In genomic region chr7:79869072-79869719, GRCm38 (mm10) we compare ENCODE assay signal across 19 mouse cellular contexts. TPM values are rescaled to one million over a fixed set of nuclear protein-coding genes. Genes with fewer than 3 reads are reported as not detected.
DNase-seq lines count a peak whose midpoint lies in the region; ATAC-seq and TF ChIP-seq lines count a peak whose summit lies in the region.
"Had no signal": no experiment of that assay in that cellular context is flagged by ENCODE, and none has a peak within 500 bp of the region (broad histone marks: within the 10 kb centered on the region; RNA-seq: fewer than 3 reads in every experiment).

No protein-coding gene starts in this region.

- DNase-seq in forebrain, embryonic 11.5 days (ENCODE audit: low spot score) = peak; percentile 31
- DNase-seq in limb, embryonic 14.5 days (ENCODE audit: low spot score) = no peak
- DNase-seq in heart, adult 2 months = no peak
- DNase-seq in thymus, adult 18-20 months = no peak
- DNase-seq in adrenal gland, adult (ENCODE audit: inconsistent age in 2 of 2, low spot score in 1 of 2) = no peak
- DNase-seq: forebrain, postnatal 0 days; heart, postnatal 4 days had no signal

- no peak overlapping the region for H3K9ac ChIP-seq in forebrain, embryonic 11.5 days (ENCODE audit: low read length)
- H3K9ac ChIP-seq in forebrain, embryonic 13.5 days = no peak overlapping the region
- no peak overlapping the region for H3K9ac ChIP-seq in limb, embryonic 14.5 days (ENCODE audit: low read depth, low read length, severe bottlenecking)
- no peak overlapping the region for H3K9ac ChIP-seq in heart, adult 2 months (ENCODE audit: low read depth, low read length)
- H3K9ac ChIP-seq: embryonic facial prominence, embryonic 15.5 days; forebrain, postnatal 0 days; liver, embryonic 14.5 days had no signal

- H3K27me3 ChIP-seq in forebrain, embryonic 11.5 days (ENCODE audit: control insufficient read depth, insufficient read depth, low read length) = no peaks in the 10 kb centered on the region
- H3K27me3 ChIP-seq in forebrain, embryonic 13.5 days = no peaks in the 10 kb centered on the region
- H3K27me3 ChIP-seq in E14TG2a.4 (ENCODE audit: insufficient read depth, low read length) = no peaks in the 10 kb centered on the region
- no peaks in the 10 kb centered on the region for H3K27me3 ChIP-seq in limb, embryonic 14.5 days (ENCODE audit: control insufficient read depth, insufficient read depth, low read length)
- H3K27me3 ChIP-seq in heart, adult 2 months (ENCODE audit: control insufficient read depth, insufficient read depth, low read length) = no peaks in the 10 kb centered on the region
- H3K27me3 ChIP-seq: embryonic facial prominence, embryonic 15.5 days had no signal

- no peak for TF ChIP-seq EP300 in heart, adult 2 months (IDR thresholded peaks at IDR 0.05; ENCODE audit: insufficient read depth, low read depth, low read length)

- TF ChIP-seq CTCF in E14TG2a.4 (conservative IDR thresholded peaks at IDR 0.05; ENCODE audit: low read length) = no peak
- TF ChIP-seq CTCF in bone marrow macrophage, adult 2 months (IDR thresholded peaks at IDR 0.05; ENCODE audit: low read depth, low read length) = no peak
- no peak for TF ChIP-seq CTCF in heart, adult 2 months (IDR thresholded peaks at IDR 0.05)

- no peak for TF ChIP-seq POLR2A in bone marrow macrophage, adult 2 months (IDR thresholded peaks at IDR 0.05; ENCODE audit: borderline replicate concordance, low read depth, low read length)
- no peak for TF ChIP-seq POLR2A in limb, embryonic 14.5 days (IDR thresholded peaks at IDR 0.05; ENCODE audit: borderline replicate concordance, extremely low read depth, insufficient read depth, insufficient read length)
- TF ChIP-seq POLR2A in heart, adult 2 months (IDR thresholded peaks at IDR 0.05; ENCODE audit: insufficient read depth, low read depth, low read length) = no peak

- intact Hi-C loops in heart, adult 2 months (cut with DNase I) = no loop called here

- H3K27ac ChIP-seq in forebrain, embryonic 11.5 days (ENCODE audit: low read depth, low read length) = no peak overlapping the region
- no peak overlapping the region for H3K27ac ChIP-seq in forebrain, embryonic 13.5 days
- peak overlapping the region; percentile 58 for H3K27ac ChIP-seq in bone marrow macrophage, adult 2 months (ENCODE audit: insufficient read depth, low read depth, low read length)
- peak overlapping the region; percentile 21; the same call in 1 of the 2 replicates for H3K27ac ChIP-seq in limb, embryonic 14.5 days (replicated peaks; ENCODE audit: low read depth, low read length)
- H3K27ac ChIP-seq in heart, adult 2 months = no peak overlapping the region
- H3K27ac ChIP-seq: heart, embryonic 10.5 days; liver, embryonic 14.5 days had no signal

- H3K4me3 ChIP-seq in forebrain, embryonic 11.5 days (ENCODE audit: low read depth, low read length) = no peak overlapping the region
- H3K4me3 ChIP-seq in forebrain, embryonic 13.5 days = no peak overlapping the region
- peak overlapping the region; percentile 49; the same call in 1 of the 2 replicates for H3K4me3 ChIP-seq in E14TG2a.4 (replicated peaks; ENCODE audit: low read length)
- no peak overlapping the region for H3K4me3 ChIP-seq in bone marrow macrophage, adult 2 months (ENCODE audit: insufficient read depth, low read length)
- H3K4me3 ChIP-seq in limb, embryonic 14.5 days (replicated peaks; ENCODE audit: low read length) = no peak overlapping the region
- no peak overlapping the region for H3K4me3 ChIP-seq in heart, adult 2 months
- H3K4me3 ChIP-seq: embryonic facial prominence, embryonic 15.5 days; heart, embryonic 10.5 days; myocyte had no signal

- ATAC-seq in forebrain, embryonic 11.5 days (replicated peaks; ENCODE audit: low FRiP score) = no peak
- no peak for ATAC-seq in forebrain, embryonic 13.5 days
- no peak for ATAC-seq in limb, embryonic 14.5 days (ENCODE audit: low FRiP score, low read depth)
- ATAC-seq: activated CD4-positive, CD25-positive, alpha-beta regulatory T cell, adult 4 months; forebrain, postnatal 0 days; inflammation-experienced regulatory T-cells, adult 6 months had no signal

- H3K36me3 ChIP-seq in forebrain, embryonic 11.5 days (ENCODE audit: control insufficient read depth, insufficient read depth, low read length) = no peaks in the 10 kb centered on the region
- H3K36me3 ChIP-seq in forebrain, embryonic 13.5 days (ENCODE audit: poor library complexity, severe bottlenecking) = no peaks in the 10 kb centered on the region
- no peaks in the 10 kb centered on the region for H3K36me3 ChIP-seq in E14TG2a.4 (ENCODE audit: insufficient read depth, low read length)
- no peaks in the 10 kb centered on the region for H3K36me3 ChIP-seq in limb, embryonic 14.5 days (ENCODE audit: control insufficient read depth, insufficient read depth, low read length)
- H3K36me3 ChIP-seq in heart, adult 2 months (ENCODE audit: control insufficient read depth, insufficient read depth, low read length) = no peaks in the 10 kb centered on the region
- H3K36me3 ChIP-seq: embryonic facial prominence, embryonic 15.5 days; heart, embryonic 10.5 days had no signal

- H3K79me2 ChIP-seq in heart, adult 2 months (replicated peaks; ENCODE audit: control insufficient read depth, insufficient read depth, low read length) = no peaks in the 10 kb centered on the region

- WGBS in forebrain, embryonic 11.5 days = 49% methylated on average over 6 of the region's 6 CpGs
- WGBS in forebrain, embryonic 13.5 days = 59% methylated on average over 6 of the region's 6 CpGs
- WGBS in limb, embryonic 14.5 days = 34% methylated on average over 6 of the region's 6 CpGs
- 45% methylated on average over 6 of the region's 6 CpGs for WGBS in heart, adult 2 months

- H3K9me3 ChIP-seq in forebrain, embryonic 11.5 days (ENCODE audit: control insufficient read depth, low read length) = no peaks in the 10 kb centered on the region
- no peaks in the 10 kb centered on the region for H3K9me3 ChIP-seq in forebrain, embryonic 13.5 days (replicated peaks)
- no peaks in the 10 kb centered on the region for H3K9me3 ChIP-seq in E14TG2a.4 (ENCODE audit: low read length)
- H3K9me3 ChIP-seq in limb, embryonic 14.5 days (ENCODE audit: control insufficient read depth, low read length) = no peaks in the 10 kb centered on the region
- H3K9me3 ChIP-seq: embryonic facial prominence, embryonic 15.5 days; heart, embryonic 10.5 days had no signal

- H3K4me2 ChIP-seq in forebrain, embryonic 11.5 days (ENCODE audit: low read depth, low read length, severe bottlenecking) = no peak overlapping the region
- no peak overlapping the region for H3K4me2 ChIP-seq in forebrain, embryonic 13.5 days
- no peak overlapping the region for H3K4me2 ChIP-seq in limb, embryonic 14.5 days (replicated peaks; ENCODE audit: low read depth, low read length, severe bottlenecking)
- H3K4me2 ChIP-seq: embryonic facial prominence, embryonic 15.5 days; midbrain, embryonic 11.5 days had no signal

- H3K4me1 ChIP-seq in forebrain, embryonic 11.5 days (replicated peaks; ENCODE audit: control insufficient read depth, insufficient read depth, low read length) = no peaks in the 10 kb centered on the region
- peaks cover 7% of the 10 kb centered on the region for H3K4me1 ChIP-seq in forebrain, embryonic 13.5 days
- peaks cover 81% of the 10 kb centered on the region for H3K4me1 ChIP-seq in E14TG2a.4 (replicated peaks; ENCODE audit: low read depth, low read length)
- H3K4me1 ChIP-seq in bone marrow macrophage, adult 2 months (ENCODE audit: control insufficient read depth, insufficient read depth, low read length) = peaks cover 12% of the 10 kb centered on the region
- H3K4me1 ChIP-seq in limb, embryonic 14.5 days (ENCODE audit: control insufficient read depth, insufficient read depth, low read length) = peaks cover 25% of the 10 kb centered on the region
- peaks cover 3% of the 10 kb centered on the region; the same call in 1 of the 2 replicates for H3K4me1 ChIP-seq in heart, adult 2 months (ENCODE audit: control insufficient read depth, insufficient read depth, low read length)

RNA-seq across cellular contexts. Expression of gene Anpep, which starts 8.3 kb away (rescaled TPM):
- polyA plus RNA-seq in forebrain, embryonic 11.5 days (2014; fragmentation: Nextera tagmentation; extraction: Ambion mirVana) = 4.1 and 4.6 TPM in 2 replicates
- polyA plus RNA-seq in forebrain, embryonic 13.5 days (2015; fragmentation: Nextera tagmentation; extraction: Ambion mirVana) = 0.99 and 1.9 TPM in 2 replicates
- 120 and 145 TPM in 2 replicates for polyA plus RNA-seq in bone marrow macrophage, adult 2 months (2012; ENCODE audit: insufficient read depth, insufficient read length, missing spikeins)
- 39.5 and 39.8 TPM in 2 replicates for polyA plus RNA-seq in limb, embryonic 14.5 days (2012; rRNA removed)
- 26.6 and 31.3 TPM in 2 replicates for polyA plus RNA-seq in limb, embryonic 14.5 days (2014; fragmentation: Nextera tagmentation; extraction: Ambion mirVana)
- 10 to 100 TPM in 1 of 2 experiments, 1 to 10 TPM in 1; 8.4 to 12.9 TPM for total RNA-seq in heart, adult 2 months (2021)
- polyA plus RNA-seq in heart, adult 2 months (2012; rRNA removed) = 18.5 and 30.6 TPM in 2 replicates
- polyA plus RNA-seq: activated CD4-positive, CD25-positive, alpha-beta regulatory T cell, adult 4 months had no signal

RNA-seq across cellular contexts. Expression of gene Ap3s2, which starts 51.3 kb away (rescaled TPM):
- polyA plus RNA-seq in forebrain, embryonic 11.5 days (2014; fragmentation: Nextera tagmentation; extraction: Ambion mirVana) = 46.6 and 53.1 TPM in 2 replicates
- 46.2 and 46.3 TPM in 2 replicates for polyA plus RNA-seq in forebrain, embryonic 13.5 days (2015; fragmentation: Nextera tagmentation; extraction: Ambion mirVana)
- polyA plus RNA-seq in bone marrow macrophage, adult 2 months (2012; ENCODE audit: insufficient read depth, insufficient read length, missing spikeins) = 13.7 and 18.6 TPM in 2 replicates
- polyA plus RNA-seq in limb, embryonic 14.5 days (2012; rRNA removed) = 23.1 and 28.8 TPM in 2 replicates
- polyA plus RNA-seq in limb, embryonic 14.5 days (2014; fragmentation: Nextera tagmentation; extraction: Ambion mirVana) = 27.3 and 30.3 TPM in 2 replicates
- total RNA-seq in heart, adult 2 months (2021) = 10 to 100 TPM; 19.4 to 21.9 TPM
- 13.1 and 19.4 TPM in 2 replicates for polyA plus RNA-seq in heart, adult 2 months (2012; rRNA removed)

RNA-seq across cellular contexts. Expression of gene Mesp2, which starts 58.7 kb away (rescaled TPM):
- polyA plus RNA-seq in forebrain, embryonic 11.5 days (2014; fragmentation: Nextera tagmentation; extraction: Ambion mirVana) = 0.37 and 0.89 TPM in 2 replicates
- 0.90 and 1.1 TPM in 2 replicates for polyA plus RNA-seq in forebrain, embryonic 13.5 days (2015; fragmentation: Nextera tagmentation; extraction: Ambion mirVana)
- not detected in 2 replicates for polyA plus RNA-seq in bone marrow macrophage, adult 2 months (2012; ENCODE audit: insufficient read depth, insufficient read length, missing spikeins)
- 0.67 and 1.00 TPM in 2 replicates for polyA plus RNA-seq in limb, embryonic 14.5 days (2012; rRNA removed)
- polyA plus RNA-seq in limb, embryonic 14.5 days (2014; fragmentation: Nextera tagmentation; extraction: Ambion mirVana) = 0.50 and 0.65 TPM in 2 replicates
- total RNA-seq in heart, adult 2 months (2021) = under 1 TPM in 1 of 2 experiments, not detected in 1; 0.13 TPM
- 0.06 and 0.12 TPM in 2 replicates for polyA plus RNA-seq in heart, adult 2 months (2012; rRNA removed)
- total RNA-seq: common myeloid progenitor, adult 5-6 weeks; gastrocnemius, adult 8-10 months had no signal
- polyA plus RNA-seq: activated CD4-positive, CD25-positive, alpha-beta regulatory T cell, adult 4 months; myocyte had no signal

Comparison
In these comparisons a context has a peak if more than half of its experiments do, and no peak if none do; other contexts are left out.
1. H3K27ac ChIP-seq: peak in bone marrow macrophage, adult 2 months (single experiment) and limb, embryonic 14.5 days (single experiment); none in forebrain, embryonic 11.5 days (single experiment), forebrain, embryonic 13.5 days (single experiment) and heart, adult 2 months (single experiment).